Mouse (Mus musculus): ENCODE data around the gene Il1r2. TPM values are rescaled to one million over a fixed set of nuclear protein-coding genes. Genes with fewer than 3 reads are reported as not detected.

Gene Il1r2
- 0.12 TPM in 1 of 2 replicates, not detected in the other for polyA plus RNA-seq (2012; rRNA removed)

- Histone ChIP-seq H3K27ac (ENCODE audit: control insufficient read depth, insufficient read depth, low read depth, low read length) (no peak within 1 kb of the TSS), H3K4me1 (ENCODE audit: control insufficient read depth, insufficient read depth, low read length) (no peaks in the 10 kb centered on the region), H3K4me3 (ENCODE audit: control insufficient read depth, low read depth, low read length) (no peak within 1 kb of the TSS), H3K36me3 (ENCODE audit: control insufficient read depth, insufficient read depth, low read length) (no peaks in the 10 kb centered on the region), H3K27me3 (ENCODE audit: control insufficient read depth, insufficient read depth, low read length) (no peaks in the 10 kb centered on the region)
- TF ChIP-seq CTCF (IDR thresholded peaks at IDR 0.05; ENCODE audit: control insufficient read depth, insufficient read depth, insufficient replicate concordance, low read depth, low read length), result no peak
- TF ChIP-seq POLR2A (IDR thresholded peaks at IDR 0.05; ENCODE audit: control insufficient read depth, low read depth, low read length), result no peak
These were observed at the start of gene Il1r2 for GRCm38 (mm10) chr1:40073779-40074178. Gene Il1r2, plus strand, starts transcription at chr1:40074079.

DNA sequence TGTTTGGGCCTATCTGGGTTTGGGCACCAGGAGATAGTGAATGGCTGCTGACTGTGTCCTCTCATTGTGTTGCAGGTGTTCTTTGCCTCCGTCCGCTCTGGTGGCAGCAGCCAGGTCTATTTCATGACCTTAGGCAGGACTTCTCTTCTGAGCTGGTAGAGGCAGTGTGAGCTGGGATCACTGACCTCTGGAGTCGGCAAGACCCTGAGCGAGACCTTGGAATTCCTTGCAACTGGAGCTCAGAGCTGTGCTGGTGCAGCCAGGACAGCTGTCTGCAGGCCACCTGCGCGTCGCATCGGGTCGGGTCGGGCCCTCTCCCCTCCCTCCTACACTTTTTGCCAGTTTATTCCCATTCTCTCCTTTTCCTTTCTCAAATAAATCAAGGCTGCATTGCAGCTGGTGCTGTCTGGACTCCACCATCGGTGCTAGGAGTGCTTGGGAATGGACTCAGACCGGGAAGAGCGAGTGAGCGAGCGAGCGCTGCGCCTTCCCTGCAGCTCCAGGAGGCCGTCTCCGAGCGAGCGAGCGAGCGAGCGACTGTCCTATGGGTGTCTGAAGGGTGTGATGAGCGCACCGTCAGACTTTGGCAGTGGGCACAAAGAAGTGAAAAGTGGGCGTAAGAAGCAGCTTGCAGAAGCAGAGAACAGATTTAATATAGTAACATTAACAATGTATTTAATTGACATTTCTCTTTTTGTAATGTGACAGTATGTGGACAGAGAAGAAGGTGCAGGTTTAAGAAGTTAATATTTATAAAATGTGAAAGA is 49.1 kb upstream of the Il1r2 start:
- Histone ChIP-seq H3K27me3 (ENCODE audit: control insufficient read depth, insufficient read depth, low read length) (no peaks in the 10 kb centered on the region), H3K27ac (ENCODE audit: control insufficient read depth, insufficient read depth, low read depth, low read length) (no peak overlapping the region), H3K4me3 (ENCODE audit: control insufficient read depth, low read depth, low read length) (no peak overlapping the region), H3K36me3 (ENCODE audit: control insufficient read depth, insufficient read depth, low read length) (no peaks in the 10 kb centered on the region), H3K4me1 (ENCODE audit: control insufficient read depth, insufficient read depth, low read length) (no peaks in the 10 kb centered on the region)
- no peak for TF ChIP-seq CTCF (IDR thresholded peaks at IDR 0.05; ENCODE audit: control insufficient read depth, insufficient read depth, insufficient replicate concordance, low read depth, low read length)
- TF ChIP-seq POLR2A (IDR thresholded peaks at IDR 0.05; ENCODE audit: control insufficient read depth, low read depth, low read length), result no peak

DNA sequence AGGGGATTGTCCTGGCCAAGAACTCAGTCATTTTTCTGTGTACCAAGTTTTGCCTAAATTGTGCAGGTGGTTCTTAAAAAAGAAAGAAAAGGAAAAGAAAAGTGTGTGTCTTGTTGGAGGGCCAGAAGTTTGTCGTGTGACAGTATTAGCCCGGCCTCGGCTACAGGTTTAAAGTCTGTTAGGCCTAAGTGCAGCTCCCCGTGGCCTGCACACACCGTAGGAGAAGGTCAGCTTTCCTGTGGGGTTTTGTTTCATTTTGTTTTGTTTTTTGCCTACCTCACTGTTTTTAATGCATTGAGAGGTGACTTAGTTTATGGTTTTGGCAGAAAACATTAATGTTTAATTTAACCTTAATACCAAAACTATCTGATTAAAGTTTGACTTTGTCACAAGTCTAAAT is 48.5 kb upstream of the Il1r2 start:
- TF ChIP-seq POLR2A (IDR thresholded peaks at IDR 0.05; ENCODE audit: control insufficient read depth, low read depth, low read length) (no peak), CTCF (IDR thresholded peaks at IDR 0.05; ENCODE audit: control insufficient read depth, insufficient read depth, insufficient replicate concordance, low read depth, low read length) (no peak)
- no peak overlapping the region for H3K4me3 ChIP-seq (ENCODE audit: control insufficient read depth, low read depth, low read length)
- H3K36me3 ChIP-seq (ENCODE audit: control insufficient read depth, insufficient read depth, low read length), result no peaks in the 10 kb centered on the region
- H3K27me3 ChIP-seq (ENCODE audit: control insufficient read depth, insufficient read depth, low read length), result no peaks in the 10 kb centered on the region
- H3K27ac ChIP-seq (ENCODE audit: control insufficient read depth, insufficient read depth, low read depth, low read length), result no peak overlapping the region
- no peaks in the 10 kb centered on the region for H3K4me1 ChIP-seq (ENCODE audit: control insufficient read depth, insufficient read depth, low read length)

DNA sequence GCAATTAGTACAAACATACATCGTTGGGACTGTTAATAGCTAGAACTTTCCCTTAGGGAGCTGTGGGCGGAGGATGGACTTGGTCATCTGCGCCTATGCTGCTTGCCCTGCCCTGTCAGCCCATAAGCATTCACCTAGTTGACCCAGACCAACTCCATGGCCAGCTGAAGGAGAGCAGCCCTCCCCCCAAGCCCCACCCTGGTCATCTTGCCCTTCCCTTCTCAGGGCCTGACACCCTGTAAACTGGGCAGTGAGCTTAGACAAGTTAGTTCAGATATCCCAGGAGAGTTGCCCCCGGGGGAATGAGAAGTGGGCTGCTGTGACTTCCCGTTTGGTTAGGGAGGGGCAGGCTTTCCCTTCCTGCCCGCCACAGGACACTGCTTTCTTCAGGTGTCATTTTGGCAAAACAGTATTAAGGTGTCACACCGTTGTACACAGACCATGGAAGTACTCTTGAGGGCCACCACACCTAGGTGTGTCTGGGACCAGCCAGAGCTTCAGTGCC is 46.7 kb upstream of the Il1r2 start:
- no peaks in the 10 kb centered on the region for H3K4me1 ChIP-seq (ENCODE audit: control insufficient read depth, insufficient read depth, low read length)
- no peaks in the 10 kb centered on the region for H3K27me3 ChIP-seq (ENCODE audit: control insufficient read depth, insufficient read depth, low read length)
- H3K4me3 ChIP-seq (ENCODE audit: control insufficient read depth, low read depth, low read length), result no peak overlapping the region
- H3K36me3 ChIP-seq (ENCODE audit: control insufficient read depth, insufficient read depth, low read length), result no peaks in the 10 kb centered on the region
- H3K27ac ChIP-seq (ENCODE audit: control insufficient read depth, insufficient read depth, low read depth, low read length), result no peak overlapping the region
- TF ChIP-seq POLR2A (IDR thresholded peaks at IDR 0.05; ENCODE audit: control insufficient read depth, low read depth, low read length) (no peak), CTCF (IDR thresholded peaks at IDR 0.05; ENCODE audit: control insufficient read depth, insufficient read depth, insufficient replicate concordance, low read depth, low read length) (no peak)

DNA sequence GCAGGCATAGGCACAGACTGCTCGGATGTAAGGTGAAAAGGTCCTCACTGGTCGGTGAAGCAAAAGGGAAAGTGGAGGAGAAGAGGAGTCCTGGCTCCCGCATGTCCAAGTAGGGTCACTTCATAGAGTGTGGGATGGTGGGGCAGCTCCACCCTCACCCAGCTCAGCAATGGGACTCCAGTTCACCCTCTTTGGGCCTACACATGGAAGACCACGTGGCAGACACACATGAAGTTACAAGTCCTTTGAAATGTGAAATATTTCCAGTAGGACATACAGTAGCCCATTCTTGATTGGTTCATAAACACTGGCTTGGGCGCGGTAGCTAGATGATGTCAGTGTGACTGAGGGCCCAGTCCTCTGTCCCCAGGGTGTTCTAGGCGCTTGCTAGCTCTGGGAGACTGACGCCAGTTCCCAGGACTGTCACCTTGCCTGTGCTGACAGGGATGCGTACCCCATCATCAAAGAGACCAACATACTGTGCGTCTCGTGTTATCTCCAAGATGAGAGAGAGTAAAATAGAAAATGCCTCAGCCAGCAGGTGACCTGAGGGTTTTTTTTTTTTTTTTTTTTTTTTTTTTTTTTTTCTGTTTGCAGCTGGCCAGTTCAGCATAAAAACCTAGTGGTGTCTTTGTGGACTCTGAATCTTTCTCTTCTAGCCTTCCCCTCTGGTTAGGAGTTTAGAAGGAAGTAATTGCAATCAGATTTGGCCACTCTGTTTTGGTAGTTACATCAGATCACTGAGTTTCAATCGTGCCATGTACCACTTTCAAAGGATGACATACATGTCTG is 45.5 kb upstream of the Il1r2 start:
- no peak for TF ChIP-seq POLR2A (IDR thresholded peaks at IDR 0.05; ENCODE audit: control insufficient read depth, low read depth, low read length)
- no peak for TF ChIP-seq CTCF (IDR thresholded peaks at IDR 0.05; ENCODE audit: control insufficient read depth, insufficient read depth, insufficient replicate concordance, low read depth, low read length)
- no peak overlapping the region for H3K27ac ChIP-seq (ENCODE audit: control insufficient read depth, insufficient read depth, low read depth, low read length)
- no peak overlapping the region for H3K4me3 ChIP-seq (ENCODE audit: control insufficient read depth, low read depth, low read length)
- H3K27me3 ChIP-seq (ENCODE audit: control insufficient read depth, insufficient read depth, low read length), result no peaks in the 10 kb centered on the region
- no peaks in the 10 kb centered on the region for H3K36me3 ChIP-seq (ENCODE audit: control insufficient read depth, insufficient read depth, low read length)
- no peaks in the 10 kb centered on the region for H3K4me1 ChIP-seq (ENCODE audit: control insufficient read depth, insufficient read depth, low read length)

- H3K27me3 ChIP-seq (ENCODE audit: control insufficient read depth, insufficient read depth, low read length), result no peaks in the 10 kb centered on the region
- TF ChIP-seq POLR2A (IDR thresholded peaks at IDR 0.05; ENCODE audit: control insufficient read depth, low read depth, low read length) (no peak), CTCF (IDR thresholded peaks at IDR 0.05; ENCODE audit: control insufficient read depth, insufficient read depth, insufficient replicate concordance, low read depth, low read length) (no peak)
- no peaks in the 10 kb centered on the region for H3K4me1 ChIP-seq (ENCODE audit: control insufficient read depth, insufficient read depth, low read length)
- H3K27ac ChIP-seq (ENCODE audit: control insufficient read depth, insufficient read depth, low read depth, low read length), result no peak overlapping the region
- H3K4me3 ChIP-seq (ENCODE audit: control insufficient read depth, low read depth, low read length), result no peak overlapping the region
- no peaks in the 10 kb centered on the region for H3K36me3 ChIP-seq (ENCODE audit: control insufficient read depth, insufficient read depth, low read length)
These were observed 44.3 kb upstream of the Il1r2 start for GRCm38 (mm10) chr1:40029597-40029996.

GRCm38 (mm10) chr1:40030287-40030975 is 43.4 kb upstream of the Il1r2 start:
- Histone ChIP-seq H3K27ac (ENCODE audit: control insufficient read depth, insufficient read depth, low read depth, low read length) (no peak overlapping the region), H3K4me1 (ENCODE audit: control insufficient read depth, insufficient read depth, low read length) (no peaks in the 10 kb centered on the region), H3K27me3 (ENCODE audit: control insufficient read depth, insufficient read depth, low read length) (no peaks in the 10 kb centered on the region), H3K36me3 (ENCODE audit: control insufficient read depth, insufficient read depth, low read length) (no peaks in the 10 kb centered on the region), H3K4me3 (ENCODE audit: control insufficient read depth, low read depth, low read length) (no peak overlapping the region)
- TF ChIP-seq CTCF (IDR thresholded peaks at IDR 0.05; ENCODE audit: control insufficient read depth, insufficient read depth, insufficient replicate concordance, low read depth, low read length) (no peak), POLR2A (IDR thresholded peaks at IDR 0.05; ENCODE audit: control insufficient read depth, low read depth, low read length) (no peak)

Measured in testis, adult 2 months (tissue).